Mouse (Mus musculus) bone marrow, adult 2 months (tissue): Measurements from ENCODE around the gene Gm20721.

ENCODE experiments used
- CTCF ChIP-seq: fragments of 200-500 bp; IDR thresholded peaks from 2 replicates; pipeline ENCODE4 v1.5.1; 2011; ENCODE audit warnings: low read length, control low read depth; ENCODE audit not compliant: control insufficient read depth, insufficient read depth
- POLR2A ChIP-seq: fragments of 200-500 bp; IDR thresholded peaks from 2 replicates; pipeline ENCODE4 v1.6.1; 2011; ENCODE audit warnings: low read depth, mild to moderate bottlenecking, control low read depth, low read length, borderline replicate concordance; ENCODE audit not compliant: control insufficient read depth

DNA sequence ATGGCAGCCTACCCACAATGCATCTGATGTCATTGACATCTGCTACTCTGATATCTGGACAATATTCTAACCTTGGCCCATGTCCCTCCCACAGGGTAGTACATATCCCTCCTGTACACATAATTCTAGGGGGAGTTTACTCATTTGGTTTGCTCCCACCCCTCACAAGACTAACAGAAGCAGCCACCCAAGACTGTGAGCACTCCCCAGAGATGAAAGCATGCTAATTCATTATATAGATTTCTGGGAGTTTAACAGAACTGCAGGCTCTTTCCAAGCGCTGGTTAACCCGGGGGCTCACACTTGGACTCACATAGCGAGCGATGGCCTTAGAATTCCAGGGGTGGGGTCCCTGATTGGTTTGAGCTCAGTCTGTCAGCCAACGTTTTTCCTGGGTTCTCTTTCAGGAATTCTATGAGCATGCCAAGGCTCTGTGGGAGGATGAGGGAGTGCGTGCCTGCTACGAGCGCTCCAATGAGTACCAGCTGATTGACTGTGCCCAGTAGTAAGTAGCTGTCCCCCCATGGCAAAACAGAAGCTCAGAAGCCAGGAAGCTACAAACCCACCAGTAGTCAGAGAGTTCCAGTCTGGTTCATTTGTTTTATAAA lies 3.6 kb downstream of the Gm20721 start:
- TF ChIP-seq POLR2A (no peak), CTCF (no peak)
